Mouse (Mus musculus) heart, postnatal 25 days (tissue): ENCODE results near the gene Ryr1. TPM values are rescaled to one million over a fixed set of nuclear protein-coding genes. Genes with fewer than 3 reads are reported as not detected.
"Not testable (repeated sequence)": the region's sequence is repeated elsewhere in the genome, so short reads cannot be mapped to it uniquely, and the experiment has no call there.

ENCODE experiments used
- DNase-seq: peaks from one replicate; pipeline ENCODE4 v3.0.0; 2022; ENCODE audit warnings: low spot score
- intact Hi-C: fragments of 180-260 bp; cut with DNase I; formaldehyde crosslinking; loops from one replicate; pipeline ENCODE4 v1.15.1; 2025
- total RNA-seq, 2 experiments: library from RNA; stranded (reverse); gene quantifications; 2 replicates each; pipeline ENCODE4 v1.2.3; 2021

Gene Ryr1
- total RNA-seq, 2 experiments from 2014 or later: not detected

DNA sequence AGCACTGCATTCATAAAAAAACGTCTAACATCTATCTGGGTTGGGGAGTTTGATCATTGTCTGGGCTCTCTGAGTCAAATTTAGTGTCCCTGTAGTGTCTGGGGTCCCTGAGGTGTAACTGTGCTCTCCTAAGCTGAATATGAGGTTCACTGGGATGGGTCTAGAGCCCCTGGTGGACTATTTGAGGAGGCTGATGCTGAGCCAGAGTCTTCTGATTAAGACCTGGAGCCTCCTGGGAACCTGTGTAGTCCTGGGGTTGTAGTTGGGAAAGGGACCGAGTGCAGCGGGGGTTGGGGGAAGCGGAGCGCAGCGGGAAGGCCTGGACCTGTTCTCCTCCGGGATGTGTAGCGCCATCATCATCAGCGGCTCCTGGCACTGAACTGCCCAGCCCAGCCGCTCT, 38.1 kb downstream of the Ryr1 start:
- intact Hi-C loops: no loop called here
- no peak for DNase-seq

DNA sequence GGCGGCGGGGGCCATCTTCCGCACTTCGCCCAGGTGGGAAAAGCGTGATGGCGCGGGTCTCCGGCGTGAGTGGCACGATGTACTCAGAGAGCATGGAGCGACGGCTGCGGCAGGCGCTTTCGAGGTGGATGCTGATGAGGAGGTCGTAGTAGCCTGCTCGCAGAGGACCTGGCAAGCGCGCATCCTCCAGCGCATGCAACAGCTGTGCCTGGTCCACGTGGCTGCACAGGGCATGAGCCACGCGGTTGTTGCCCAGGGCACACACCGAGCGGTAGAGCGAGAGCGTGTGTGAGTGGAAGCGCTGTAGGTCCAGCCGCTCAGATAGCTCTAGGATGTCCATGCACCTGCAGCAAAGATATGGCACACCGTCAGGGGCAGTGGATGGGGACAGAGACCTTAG, 39.0 kb downstream of the Ryr1 start:
- no peak for DNase-seq
- intact Hi-C loops: no loop called here

DNA sequence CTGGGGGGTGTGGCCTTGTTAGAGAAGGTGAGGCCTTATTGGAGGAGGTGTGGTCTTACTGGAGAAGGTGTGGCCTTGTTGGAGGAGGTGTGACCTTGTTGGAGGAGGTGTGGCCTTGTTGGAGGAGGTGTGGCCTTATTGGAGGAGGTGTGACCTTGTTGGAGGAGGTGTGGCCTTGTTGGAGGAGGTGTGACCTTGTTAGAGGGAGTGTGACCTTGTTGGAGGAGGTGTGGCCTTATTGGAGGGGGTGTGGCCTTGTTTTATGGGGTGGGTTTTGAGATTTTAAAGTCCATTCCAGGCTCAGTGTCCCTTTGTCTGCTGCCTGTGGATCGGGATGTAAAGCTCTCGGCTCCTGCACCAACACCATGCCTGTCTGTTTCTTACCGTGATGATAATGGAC, 40.6 kb downstream of the Ryr1 start:
- intact Hi-C loops: no loop called here
- DNase-seq: no peak

DNA sequence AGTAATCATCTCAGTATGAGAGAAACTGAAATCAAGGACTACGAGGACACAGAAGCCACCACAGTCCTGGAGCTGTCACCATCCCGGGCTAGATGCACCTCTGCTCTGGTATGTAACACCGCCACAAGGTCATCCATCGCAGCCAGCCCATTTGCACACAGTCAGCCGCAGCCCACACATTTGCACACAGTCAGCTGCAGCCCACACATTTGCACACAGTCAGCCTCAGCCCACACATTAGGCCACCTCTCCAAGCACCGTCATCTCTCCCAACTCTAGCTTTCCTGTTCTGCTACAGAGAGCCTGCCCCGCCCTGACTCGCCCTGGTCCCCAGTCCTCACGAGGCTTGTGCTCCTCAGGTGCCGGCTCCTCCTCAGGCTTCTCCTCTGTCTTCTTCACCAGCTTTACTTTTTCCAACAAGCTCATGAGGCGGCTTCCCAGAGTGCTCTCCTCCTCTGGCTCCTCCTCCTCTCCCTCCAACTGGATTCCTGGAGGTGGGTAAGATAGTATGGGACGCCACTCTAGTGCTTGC, 45.5 kb downstream of the Ryr1 start:
- DNase-seq: no peak
- intact Hi-C loops: no loop called here

DNA sequence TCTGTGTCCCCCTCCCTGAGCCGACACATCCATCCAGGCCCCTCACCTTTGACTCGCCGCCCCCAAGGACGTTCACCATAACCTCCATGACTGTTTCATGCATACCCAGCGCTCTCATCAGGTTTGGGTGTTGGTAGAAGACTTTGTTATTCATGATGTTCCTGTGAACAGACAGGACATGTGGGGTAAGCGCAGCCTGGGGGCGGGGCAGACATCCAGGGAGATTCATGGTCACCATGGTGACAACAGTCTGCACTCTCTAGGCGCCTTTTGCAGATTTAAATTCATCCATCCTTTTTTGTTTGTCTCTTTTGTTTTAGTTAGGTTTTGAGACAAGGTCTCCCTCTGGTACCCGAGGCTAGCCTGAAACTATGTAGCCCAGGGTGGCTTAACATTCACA, 48.0 kb downstream of the Ryr1 start:
- DNase-seq: no peak
- intact Hi-C loops: no loop called here

DNA sequence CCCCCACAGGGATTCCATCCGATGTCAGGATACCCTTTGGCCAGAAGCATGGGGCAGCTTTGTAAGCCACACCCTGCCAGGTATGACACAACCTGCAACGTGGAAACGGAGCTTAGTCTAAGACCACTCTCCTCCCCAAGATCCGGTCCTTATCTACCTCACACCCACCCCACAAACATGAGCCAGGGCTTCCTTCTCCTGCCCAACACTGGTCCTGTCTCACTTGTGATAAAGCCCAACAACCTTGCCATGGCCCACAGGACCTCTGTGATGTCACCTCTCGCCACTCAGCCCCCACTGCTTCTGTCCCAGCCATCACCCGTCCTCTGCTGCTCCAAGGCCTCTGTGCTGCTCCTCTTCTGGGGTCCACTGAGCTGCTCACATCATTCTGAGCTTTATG, 49.8 kb downstream of the Ryr1 start:
- intact Hi-C loops: no loop called here
- DNase-seq: no peak

DNA sequence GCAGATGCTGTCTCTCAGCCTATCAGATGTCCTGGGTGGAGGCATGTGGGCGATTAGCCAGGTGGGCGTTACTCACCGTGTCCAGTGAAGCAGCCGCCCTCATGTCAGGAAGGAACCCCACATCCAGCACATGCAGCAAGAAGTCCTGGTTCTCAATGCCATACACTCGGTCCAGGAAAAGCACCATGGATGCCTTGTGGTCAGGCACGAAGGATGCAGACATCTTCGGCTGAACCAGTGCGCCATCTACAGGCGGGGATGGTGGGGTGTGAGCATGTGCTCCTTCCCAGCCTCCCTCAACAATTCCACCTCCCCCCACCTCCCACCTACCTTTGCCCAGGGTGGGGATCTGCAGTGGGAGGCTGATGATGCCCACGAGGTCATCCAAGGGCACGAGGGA, 52.3 kb downstream of the Ryr1 start:
- intact Hi-C loops: no loop called here
- DNase-seq: no peak

DNA sequence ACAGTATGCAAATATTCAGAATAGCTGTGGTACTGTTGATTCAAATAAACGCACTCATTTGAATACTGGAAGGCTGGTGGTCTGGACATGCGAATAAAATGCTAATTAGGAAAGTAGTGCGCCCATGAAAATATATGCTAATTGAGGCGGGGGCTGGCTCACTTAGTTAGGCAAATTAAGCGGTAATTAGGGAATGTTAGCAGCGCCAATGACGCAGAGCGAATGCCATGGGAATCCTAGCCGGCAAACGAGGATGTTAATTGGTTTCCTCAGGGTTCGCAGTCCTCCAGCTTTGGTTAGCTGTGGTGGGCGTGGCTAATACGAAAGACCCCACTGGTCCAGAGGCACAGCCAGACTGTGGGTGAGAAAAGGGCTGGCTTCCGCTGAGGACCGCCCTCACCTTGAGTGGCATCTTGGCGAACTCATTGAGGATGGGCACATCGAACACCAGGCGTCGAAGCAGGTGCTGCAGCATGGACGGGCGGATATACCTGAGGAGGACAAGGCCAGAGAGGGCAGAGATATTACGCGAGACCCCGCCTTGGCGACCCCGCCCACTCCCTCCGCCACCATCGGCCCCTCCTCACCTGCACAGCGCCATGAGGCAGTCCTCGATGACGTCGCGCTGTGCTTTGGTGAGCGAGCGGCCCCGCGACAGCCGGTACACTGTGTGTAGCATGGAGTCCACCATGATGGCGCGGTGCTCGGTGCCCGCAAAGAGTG, 53.6 kb downstream of the Ryr1 start:
- intact Hi-C loops: no loop called here
- DNase-seq: no peak

DNA sequence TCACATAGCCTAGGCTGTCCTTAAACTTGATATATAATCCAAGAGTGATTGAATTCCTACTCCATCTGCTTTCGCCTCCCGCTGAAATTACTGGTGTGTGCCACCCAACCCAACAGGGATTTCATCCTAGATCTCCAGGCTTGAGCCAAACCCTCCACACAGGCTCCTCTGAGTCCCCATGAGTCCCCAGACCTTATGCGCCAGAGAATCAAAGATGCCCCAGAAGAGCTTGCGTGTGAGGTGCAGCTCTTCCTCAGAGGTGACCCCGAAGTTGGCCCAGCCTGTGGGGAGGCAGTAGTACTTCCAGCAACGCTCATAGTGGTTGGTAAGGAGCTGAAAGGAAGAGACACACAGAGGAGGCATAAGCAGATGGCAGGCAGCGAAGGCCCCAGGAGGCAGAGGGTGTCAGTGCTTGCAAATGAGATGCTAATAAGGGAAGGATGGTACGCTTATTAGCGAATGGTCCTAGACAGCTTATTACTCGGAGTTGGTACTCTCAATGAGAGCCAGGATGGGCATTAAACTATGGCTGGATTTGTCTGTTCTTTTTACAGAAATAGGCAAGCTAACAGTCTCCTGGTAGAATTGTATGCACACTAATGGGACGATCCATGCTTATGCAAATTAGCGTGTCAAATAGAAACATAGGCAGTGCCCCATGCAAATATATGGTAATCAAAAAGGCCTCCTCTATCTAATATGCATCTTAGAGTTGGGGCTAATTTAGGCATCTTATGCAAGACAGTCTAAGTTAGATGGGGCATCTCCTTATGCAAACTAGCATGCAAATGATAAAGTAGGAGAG, 54.4 kb downstream of the Ryr1 start:
- intact Hi-C loops: no loop called here
- no peak for DNase-seq

DNA sequence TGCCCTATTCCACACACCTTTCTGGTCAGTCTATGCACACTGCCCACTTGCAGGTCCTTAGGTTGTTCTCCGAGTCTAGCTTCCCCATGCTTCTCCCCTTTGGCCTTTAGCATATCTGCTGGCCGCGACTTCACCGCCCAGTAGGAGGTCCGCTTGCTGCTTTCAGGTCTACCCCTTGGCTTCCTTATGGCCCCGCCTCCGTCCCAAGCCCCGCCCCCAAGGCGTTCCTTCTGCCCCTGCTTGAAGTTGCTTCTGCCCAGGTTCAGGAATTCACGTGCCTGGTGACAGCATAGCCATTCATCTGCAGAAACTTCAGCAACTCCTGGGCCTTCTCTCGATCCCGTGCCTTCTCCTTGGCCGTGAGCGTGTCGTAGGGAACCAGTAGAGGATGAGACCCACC, 57.2 kb downstream of the Ryr1 start:
- no peak for DNase-seq
- intact Hi-C loops: no loop called here

DNA sequence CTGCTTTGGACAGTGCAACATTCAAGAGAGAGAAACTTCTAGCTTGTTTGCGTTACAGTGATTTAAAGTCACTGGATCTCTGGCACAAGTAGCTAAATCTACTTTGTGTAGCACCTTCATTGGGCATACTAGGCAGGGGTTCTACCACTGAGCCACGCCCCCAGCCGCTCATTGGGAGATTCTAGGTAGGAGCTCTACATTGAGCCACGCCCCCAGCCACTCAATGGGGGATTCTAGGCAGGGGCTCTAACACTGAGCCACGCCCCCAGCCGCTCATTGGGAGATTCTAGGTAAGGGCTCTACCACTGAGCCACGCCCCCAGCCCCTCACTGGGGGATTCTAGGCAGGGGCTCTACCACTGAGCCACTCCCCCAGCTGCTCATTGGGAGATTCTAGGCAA, 61.5 kb downstream of the Ryr1 start:
- DNase-seq, intact Hi-C loops: not testable (repeated sequence)

DNA sequence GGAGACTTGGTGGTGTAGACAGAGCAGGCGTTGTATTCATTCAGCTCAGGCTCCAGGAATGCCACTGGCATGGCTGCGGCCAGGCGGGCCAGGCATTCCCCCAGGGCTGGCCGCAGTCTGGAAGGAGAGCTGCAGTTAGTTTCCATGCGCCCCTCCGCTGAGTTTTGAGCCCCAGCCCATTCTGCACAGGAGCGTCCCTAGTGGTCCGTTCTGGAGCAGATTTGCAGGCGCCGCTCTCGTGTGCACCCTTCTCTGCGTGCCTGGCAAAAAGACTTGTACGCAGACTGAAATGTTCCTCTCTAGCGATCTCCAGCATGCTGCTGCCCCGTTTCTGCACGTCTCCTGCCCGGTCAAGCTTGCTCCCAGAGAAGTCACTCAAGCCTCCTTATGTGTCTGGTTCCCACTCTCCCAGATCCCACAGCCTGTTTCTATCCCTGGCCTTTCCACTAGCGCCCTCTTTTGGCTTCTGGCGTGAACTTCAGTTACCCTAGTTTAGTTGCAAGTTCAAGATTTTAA, 63.4 kb downstream of the Ryr1 start:
- DNase-seq: no peak
- intact Hi-C loops: no loop called here

DNA sequence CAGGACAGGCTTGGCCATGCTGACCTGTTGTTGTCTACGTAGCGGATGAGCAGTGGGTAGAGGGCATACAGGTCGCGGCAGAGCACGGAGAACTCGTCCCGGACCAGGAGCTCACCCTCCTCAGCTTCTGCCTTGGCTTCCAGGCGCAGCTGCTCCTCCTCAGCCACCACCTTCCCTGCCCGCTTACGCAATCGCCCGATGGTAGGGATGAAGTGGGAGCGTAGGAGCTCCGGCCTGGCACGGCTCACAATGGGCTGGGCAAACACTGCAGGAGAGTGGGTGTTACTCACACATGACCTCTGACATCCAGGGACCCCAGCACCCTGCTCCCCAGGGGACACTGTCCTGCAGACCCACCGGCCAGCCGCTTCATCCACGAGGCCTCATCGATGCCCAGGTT, 65.5 kb downstream of the Ryr1 start:
- no peak for DNase-seq
- intact Hi-C loops: no loop called here

DNA sequence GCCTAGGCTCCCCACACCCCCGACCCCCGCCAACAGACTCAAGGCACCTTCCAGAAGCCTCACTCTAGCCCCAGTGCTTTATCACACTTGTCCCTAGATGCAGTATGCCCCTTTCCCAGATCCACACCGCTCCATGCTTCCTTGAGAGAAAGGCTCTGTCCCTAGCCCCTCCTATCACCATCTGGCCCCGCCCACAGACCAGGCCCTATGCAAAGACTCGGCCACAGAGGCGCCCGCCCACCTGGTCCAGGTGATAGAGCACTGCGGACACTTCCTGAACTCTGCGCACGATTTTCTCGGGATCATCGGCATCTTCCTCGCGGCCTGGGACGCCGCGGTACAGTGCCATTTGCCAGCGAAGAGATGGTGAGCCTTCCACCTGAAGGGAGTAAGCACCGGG, 72.2 kb downstream of the Ryr1 start:
- intact Hi-C loops: no loop called here

DNA sequence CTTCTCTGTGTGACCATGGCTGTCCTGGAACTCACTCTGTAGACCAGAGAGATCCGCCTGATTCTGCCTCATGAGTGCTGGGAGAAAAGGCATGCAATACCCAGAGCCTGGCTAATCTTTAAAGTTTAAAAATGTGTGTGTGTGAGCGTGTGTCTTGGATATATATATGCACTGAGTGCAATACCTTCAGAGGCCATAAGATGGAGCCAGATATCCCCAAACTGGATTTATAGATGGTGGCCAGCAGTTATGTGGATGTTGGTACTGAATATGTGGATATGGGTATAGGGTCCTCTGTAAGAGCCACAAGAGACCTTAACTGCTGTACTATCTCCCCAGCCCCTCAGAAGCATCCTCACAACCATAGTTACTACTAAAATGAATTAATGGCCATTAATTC, 74.2 kb downstream of the Ryr1 start:
- intact Hi-C loops: loop anchor here (2.0 kb wide), 1 partner anchor 248 kb away; no protein-coding TSS in a partner anchor
- DNase-seq: no peak

More for the DNA sequence above, 72.2 kb downstream of the Ryr1 start:
- DNase-seq: no peak

DNA sequence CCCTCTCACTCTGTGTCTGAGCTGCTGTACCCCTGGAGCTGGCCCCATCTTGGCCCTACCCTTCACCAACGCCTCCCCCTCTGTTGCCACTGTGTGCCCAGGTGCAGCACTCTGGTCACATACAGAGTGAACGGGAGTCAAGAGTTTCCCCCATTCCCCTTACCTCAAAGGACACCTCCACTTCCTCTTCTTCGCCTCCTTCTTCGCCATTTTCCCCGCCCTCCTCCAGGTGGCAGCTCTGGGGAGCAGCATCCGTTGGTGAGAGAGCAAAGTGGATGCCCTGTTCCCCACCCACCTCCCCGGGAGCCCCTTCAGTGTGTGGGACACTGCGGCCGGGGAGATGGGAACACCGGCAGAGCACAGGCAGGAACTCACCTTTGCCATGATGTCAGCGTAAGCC, 76.4 kb downstream of the Ryr1 start:
- intact Hi-C loops: no loop called here

DNA sequence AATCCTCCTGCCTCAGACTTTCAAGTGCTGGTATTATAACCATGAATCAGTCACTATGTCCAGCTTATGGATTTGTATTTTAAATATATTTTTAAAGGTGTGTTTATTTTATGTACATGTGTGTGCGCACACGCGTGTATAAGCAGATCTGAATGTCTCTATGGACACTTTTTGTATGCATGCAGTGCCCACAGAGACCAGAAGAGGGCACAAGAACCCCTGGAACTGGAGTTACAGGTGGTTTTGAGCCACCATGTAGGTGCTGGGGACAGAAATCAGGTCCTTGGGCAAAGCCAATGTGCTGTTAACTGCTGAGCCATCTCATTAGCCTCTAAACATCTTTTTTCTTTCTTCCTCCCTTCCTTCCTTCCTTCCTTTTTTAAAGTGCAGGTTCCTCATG, 76.9 kb downstream of the Ryr1 start:
- intact Hi-C loops: no loop called here
- no peak for DNase-seq

More for the DNA sequence above, 76.4 kb downstream of the Ryr1 start:
- no peak for DNase-seq

DNA sequence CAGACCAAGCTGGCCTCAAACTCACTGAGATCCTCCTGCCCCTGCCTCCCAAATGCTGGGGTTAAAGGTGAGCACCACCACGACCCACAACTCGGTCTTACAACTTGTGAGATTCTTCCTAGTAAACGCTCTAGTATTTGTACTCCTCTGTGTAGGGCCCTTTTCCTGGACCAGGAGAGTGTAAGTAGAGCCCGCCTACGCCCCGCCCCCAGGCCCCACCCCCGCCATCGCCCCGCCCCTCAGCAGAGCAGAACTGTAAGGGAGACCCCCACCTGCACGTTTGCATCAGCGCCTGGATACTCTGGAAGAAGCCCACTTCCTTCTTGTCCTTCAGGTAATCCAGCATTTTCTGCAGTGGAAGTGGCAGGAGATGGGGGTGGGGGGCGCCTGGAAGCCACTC, 78.4 kb downstream of the Ryr1 start:
- no peak for DNase-seq
- intact Hi-C loops: no loop called here

DNA sequence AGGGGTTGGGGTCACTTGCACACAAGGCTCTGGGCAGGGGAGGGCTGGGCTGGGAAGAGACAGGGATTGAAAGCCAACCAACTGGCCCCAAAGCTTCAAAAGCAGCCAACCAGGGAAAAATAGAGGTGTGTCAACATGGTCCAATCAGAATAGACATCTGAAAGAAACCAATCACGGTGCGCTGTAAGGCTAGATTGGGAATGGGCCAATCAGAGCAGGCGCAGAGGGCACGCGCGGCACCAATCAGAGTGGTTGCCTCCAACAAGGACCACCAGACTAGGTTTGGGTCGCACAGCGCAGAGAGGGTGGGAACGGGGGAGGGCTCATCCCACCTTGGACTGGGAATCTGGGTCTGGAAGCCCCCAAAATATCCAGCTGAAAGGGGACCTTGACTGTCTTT, 80.7 kb downstream of the Ryr1 start:
- intact Hi-C loops: loop anchor here (5.0 kb wide), 1 partner anchor 62 kb away; the partner anchor contains the start of genes Eif3k and Map4k1
- DNase-seq: no peak

DNA sequence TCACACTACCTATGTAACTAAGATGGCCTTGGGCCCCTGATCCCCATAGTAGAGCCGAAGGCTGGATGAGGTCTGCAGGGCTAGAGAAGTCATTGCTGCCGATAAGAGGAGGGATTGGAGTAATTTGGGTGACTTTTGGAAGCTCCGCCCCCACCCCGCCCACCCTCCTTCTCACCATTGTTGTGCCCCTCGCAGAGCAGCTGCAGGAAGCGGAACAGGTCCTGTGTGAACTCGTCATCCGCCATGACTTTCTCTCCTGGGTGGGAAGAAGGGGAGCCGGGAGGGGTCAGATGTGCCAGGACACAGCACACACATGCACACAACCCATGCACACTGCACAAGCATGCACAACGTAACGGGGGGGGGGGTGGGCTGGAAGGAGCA, 81.3 kb downstream of the Ryr1 start:
- intact Hi-C loops: loop anchor here (5.0 kb wide), 1 partner anchor 61 kb away; the partner anchor contains the start of genes Eif3k and Map4k1
- no peak for DNase-seq
